Comparison of ENCODE assay signal across 15 mouse cellular contexts in genomic region chr1:88406807-88407198, GRCm38 (mm10). TPM values are rescaled to one million over a fixed set of nuclear protein-coding genes. Genes with fewer than 3 reads are reported as not detected.
A peak's percentile ranks its signal among the peaks of the same experiment; 100 is the strongest.
DNase-seq lines count a peak whose midpoint lies in the region; ATAC-seq and TF ChIP-seq lines count a peak whose summit lies in the region.
"Had no signal": no experiment of that assay in that cellular context is flagged by ENCODE, and none has a peak within 500 bp of the region (broad histone marks: within the 10 kb centered on the region; RNA-seq: fewer than 3 reads in every experiment).

TSS of gene Spp2 (plus strand) at chr1:88406961.

- H3K27ac ChIP-seq in stomach, embryonic 15.5 days = no peak within 1 kb of the TSS
- H3K27ac ChIP-seq in stomach, postnatal 0 days (replicated peaks) = no peak within 1 kb of the TSS
- H3K27ac ChIP-seq in liver, embryonic 12.5 days = peak within 1 kb of the TSS; percentile 57
- H3K27ac ChIP-seq: heart, adult 2 months had no signal

- H3K36me3 ChIP-seq in stomach, embryonic 15.5 days = no peaks in the 10 kb centered on the region
- H3K36me3 ChIP-seq in stomach, postnatal 0 days (ENCODE audit: control insufficient read depth, insufficient read depth, low read length) = no peaks in the 10 kb centered on the region
- no peaks in the 10 kb centered on the region for H3K36me3 ChIP-seq in liver, embryonic 12.5 days

- no peaks in the 10 kb centered on the region for H3K27me3 ChIP-seq in stomach, embryonic 15.5 days (replicated peaks)
- no peaks in the 10 kb centered on the region for H3K27me3 ChIP-seq in stomach, postnatal 0 days (ENCODE audit: control insufficient read depth, insufficient read depth, low read length)
- H3K27me3 ChIP-seq in liver, embryonic 12.5 days (replicated peaks) = no peaks in the 10 kb centered on the region

- H3K4me1 ChIP-seq in stomach, embryonic 15.5 days = 0 out of 2 replicates have a peak, but pooled peaks cover 4% of the 10 kb centered on the region
- no peaks in the 10 kb centered on the region for H3K4me1 ChIP-seq in stomach, postnatal 0 days (replicated peaks; ENCODE audit: control insufficient read depth, insufficient read depth)
- no peaks in the 10 kb centered on the region for H3K4me1 ChIP-seq in liver, embryonic 12.5 days
- H3K4me1 ChIP-seq: megakaryocyte, embryonic 14.5 days had no signal

- no peaks in the 10 kb centered on the region for H3K9me3 ChIP-seq in stomach, embryonic 15.5 days
- H3K9me3 ChIP-seq in stomach, postnatal 0 days (ENCODE audit: control insufficient read depth, low read length) = no peaks in the 10 kb centered on the region
- no peaks in the 10 kb centered on the region for H3K9me3 ChIP-seq in liver, embryonic 12.5 days (replicated peaks)
- H3K9me3 ChIP-seq: megakaryocyte, embryonic 14.5 days had no signal

- no peak for ATAC-seq in stomach, embryonic 15.5 days (ENCODE audit: insufficient read depth, low FRiP score, low read depth)
- ATAC-seq in stomach, postnatal 0 days (ENCODE audit: low FRiP score, low TSS enrichment) = no peak
- peak; percentile 59 for ATAC-seq in liver, embryonic 12.5 days

- H3K4me3 ChIP-seq in stomach, embryonic 15.5 days (replicated peaks) = no peak within 1 kb of the TSS
- no peak within 1 kb of the TSS for H3K4me3 ChIP-seq in stomach, postnatal 0 days (ENCODE audit: low read depth, low read length)
- peak within 1 kb of the TSS; percentile 9; the same call in 1 of the 2 replicates for H3K4me3 ChIP-seq in liver, embryonic 12.5 days
- H3K4me3 ChIP-seq: heart, adult 2 months; megakaryocyte, embryonic 14.5 days had no signal

- WGBS in stomach, embryonic 15.5 days = 57% methylated on average over 5 of the region's 5 CpGs
- WGBS in stomach, postnatal 0 days = 57% methylated on average over 5 of the region's 5 CpGs
- 51% methylated on average over 5 of the region's 5 CpGs for WGBS in liver, embryonic 12.5 days (ENCODE audit: insufficient replicate concordance)

- no peak within 1 kb of the TSS for H3K9ac ChIP-seq in stomach, embryonic 15.5 days
- H3K9ac ChIP-seq in stomach, postnatal 0 days (ENCODE audit: low read length) = no peak within 1 kb of the TSS
- H3K9ac ChIP-seq in liver, embryonic 12.5 days = no peak within 1 kb of the TSS
- H3K9ac ChIP-seq: lung, embryonic 14.5 days had no signal

- TF ChIP-seq CTCF in stomach, postnatal 0 days (IDR thresholded peaks at IDR 0.05; ENCODE audit: low read depth) = no peak

- DNase-seq in adrenal gland, postnatal 4 days (ENCODE audit: low spot score in 2 of 2) = no peak
- DNase-seq in adrenal gland, adult 2 months = no peak
- DNase-seq in stomach, postnatal 0 days (ENCODE audit: low spot score) = no peak
- DNase-seq in yolk sac, embryonic 10.5 days (ENCODE audit: low spot score) = peak; percentile 82
- DNase-seq in spleen, adult 12 weeks (ENCODE audit: low spot score) = no peak
- no peak for DNase-seq in embryo, embryonic 10.5 days (ENCODE audit: low spot score)
- DNase-seq: cerebellum, adult 18-20 months; heart, adult 2 months; heart, postnatal 36 days; lung, embryonic 14.5 days; right cerebral cortex, postnatal 14 days; thymus, postnatal 36 days had no signal

- TF ChIP-seq EP300 in stomach, postnatal 0 days (optimal IDR thresholded peaks at IDR 0.05) = no peak

- H3K4me2 ChIP-seq in stomach, embryonic 15.5 days = no peak within 1 kb of the TSS
- H3K4me2 ChIP-seq in stomach, postnatal 0 days (replicated peaks; ENCODE audit: low read depth) = no peak within 1 kb of the TSS
- peak within 1 kb of the TSS; percentile 15 for H3K4me2 ChIP-seq in liver, embryonic 12.5 days
- H3K4me2 ChIP-seq: lung, embryonic 14.5 days had no signal

RNA-seq across cellular contexts. Expression of gene Spp2, which starts in this region (rescaled TPM):
- 10 to 100 TPM; 42.2 to 83.6 TPM for total RNA-seq in adrenal gland, postnatal 4 days (2021)
- 1 to 10 TPM in 1 of 2 experiments, not detected in 1; 1.0 TPM for total RNA-seq in adrenal gland, adult 2 months (2021)
- polyA plus RNA-seq in adrenal gland, adult 2 months (2012; rRNA removed) = 0.11 TPM in 1 of 2 replicates, not detected in the other
- 10.1 and 21.7 TPM in 2 replicates for polyA plus RNA-seq in stomach, embryonic 15.5 days (2015; fragmentation: Nextera tagmentation; extraction: Ambion mirVana)
- polyA plus RNA-seq in stomach, postnatal 0 days (2015; fragmentation: Nextera tagmentation; extraction: Ambion mirVana) = 0.93 and 1.8 TPM in 2 replicates
- 105 and 113 TPM in 2 replicates for polyA plus RNA-seq in liver, embryonic 12.5 days (2016; fragmentation: Nextera tagmentation; extraction: Ambion mirVana)
- total RNA-seq: heart, adult 2 months; heart, postnatal 36 days had no signal
- polyA plus RNA-seq: heart, adult 2 months had no signal

Comparison
In these comparisons a context has a peak if more than half of its experiments do, and no peak if none do; other contexts are left out.
1. RNA of gene Spp2 (total RNA-seq): 42.2 to 83.6 TPM in adrenal gland, postnatal 4 days; 1.0 TPM in adrenal gland, adult 2 months; every median in the first group is over 10 times any median in the second.